Mouse (Mus musculus) stomach, postnatal 0 days (tissue): ENCODE data around the gene Col6a2. TPM values are rescaled to one million over a fixed set of nuclear protein-coding genes. Genes with fewer than 3 reads are reported as not detected.

Experiments used
- ATAC-seq: fragments of 200-750 bp; cut with Nextera tagmentation; 2 replicates; pipeline ENCODE4 v1.8.0; 2017; ENCODE audit not compliant: low FRiP score, low TSS enrichment
- DNase-seq: peaks from one replicate; pipeline ENCODE4 v3.0.0-alpha.2; 2016; ENCODE audit warnings: low spot score
- H3K27ac ChIP-seq: fragments of 300-500 bp; sonication (generic); replicated peaks from 2 replicates; pipeline ENCODE4 v1.5.1; 2014; ENCODE audit warnings: mild to moderate bottlenecking, control low read depth
- H3K27me3 ChIP-seq: fragments of 300-500 bp; sonication (generic); 2 replicates; pipeline ENCODE4 v1.6.1; 2014; ENCODE audit warnings: low read length; ENCODE audit not compliant: control insufficient read depth, insufficient read depth
- H3K36me3 ChIP-seq: fragments of 300-500 bp; sonication (generic); 2 replicates; pipeline ENCODE4 v1.6.1; 2014; ENCODE audit warnings: low read length, mixed read lengths; ENCODE audit not compliant: control insufficient read depth, insufficient read depth
- H3K4me1 ChIP-seq: fragments of 300-500 bp; sonication (generic); replicated peaks from 2 replicates; pipeline ENCODE4 v1.6.1; 2014; ENCODE audit warnings: antibody characterized with exemption; ENCODE audit not compliant: control insufficient read depth, insufficient read depth
- H3K4me2 ChIP-seq: fragments of 300-500 bp; sonication (generic); replicated peaks from 2 replicates; pipeline ENCODE4 v1.6.1; 2014; ENCODE audit warnings: low read depth, mild to moderate bottlenecking, control low read depth, moderate library complexity
- H3K4me3 ChIP-seq: fragments of 300-500 bp; sonication (generic); 2 replicates; pipeline ENCODE4 v1.5.1; 2014; ENCODE audit warnings: low read depth, low read length, control low read depth
- H3K9ac ChIP-seq: fragments of 300-500 bp; sonication (generic); 2 replicates; pipeline ENCODE4 v1.6.1; 2014; ENCODE audit warnings: mild to moderate bottlenecking, low read length, control low read depth, mixed read lengths
- H3K9me3 ChIP-seq: fragments of 300-500 bp; sonication (generic); 2 replicates; pipeline ENCODE4 v1.6.1; 2016; ENCODE audit warnings: low read length; ENCODE audit not compliant: control insufficient read depth
- CTCF ChIP-seq: IDR thresholded peaks from 2 replicates; pipeline ENCODE4 v1.5.1; 2016; ENCODE audit warnings: antibody characterized with exemption, low read depth, mild to moderate bottlenecking, moderate library complexity
- EP300 ChIP-seq: optimal IDR thresholded peaks from 2 replicates; pipeline ENCODE3; 2016; ENCODE audit warnings: antibody characterized with exemption
- WGBS: fragments of 180-500 bp; shearing (Covaris S2); extraction: QIAGEN DNeasy Blood & Tissue Kit; methylation state at CpG from one replicate; pipeline ENCODE4 v1.1.7; 2014; 5-methylcytosine and 5-hydroxymethylcytosine counted together
- polyA plus RNA-seq: library from polyadenylated mRNA; unstranded; fragments of >200 nt; fragmentation: Nextera tagmentation; extraction: Ambion mirVana; gene quantifications from 2 replicates; pipeline ENCODE4 v1.2.1, GENCODE M21; 2015

The Col6a2 gene
- polyA plus RNA-seq, result 145 TPM in 2 replicates

DNA sequence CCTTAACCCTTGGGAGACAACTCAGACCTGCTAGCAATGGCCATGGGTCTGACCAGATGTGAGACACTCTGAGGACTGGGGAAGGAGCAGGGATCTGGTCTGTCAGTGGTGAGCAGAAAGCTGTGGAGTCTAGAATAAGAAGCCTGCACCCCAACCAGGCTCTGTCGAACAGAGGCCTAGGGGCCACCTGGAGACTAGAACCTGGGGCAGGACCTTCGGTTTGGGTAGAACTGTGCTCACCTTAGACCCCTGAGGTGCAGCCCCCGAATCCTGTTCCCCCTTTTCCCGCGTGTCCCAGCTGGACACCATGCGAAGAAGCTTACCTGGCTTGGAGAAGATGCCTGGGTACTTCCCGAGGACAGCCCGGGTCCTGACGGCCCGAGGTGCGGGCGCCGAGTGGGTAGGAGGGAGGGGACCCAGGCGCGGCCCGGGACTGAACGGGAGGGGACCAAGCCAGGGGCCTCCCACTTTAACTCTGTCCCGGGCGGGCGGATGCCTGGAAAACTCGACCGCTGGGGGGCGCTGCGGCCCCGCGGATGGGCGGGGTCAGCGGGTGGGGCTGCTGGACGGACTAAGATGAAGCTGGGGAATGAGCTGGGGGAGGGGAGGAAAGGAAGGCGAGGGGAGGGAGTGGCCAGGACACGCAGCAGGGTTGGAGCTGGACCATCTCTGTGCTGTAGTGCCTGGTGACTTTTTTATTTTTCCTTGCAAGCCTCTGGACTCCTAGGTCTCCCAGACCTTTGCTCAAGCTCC, at the start of gene Col6a2:
TSS of gene Col6a2 (minus strand) at position 703 of the 753 bp plus-strand sequence.
- Histone ChIP-seq H3K27ac (peak within 1 kb of the TSS; percentile 81), H3K4me3 (peak within 1 kb of the TSS; percentile 59), H3K9me3 (no peaks in the 10 kb centered on the region), H3K27me3 (no peaks in the 10 kb centered on the region), H3K9ac (peak within 1 kb of the TSS; percentile 71), H3K4me1 (peaks cover 6% of the 10 kb centered on the region), H3K36me3 (no peaks in the 10 kb centered on the region), H3K4me2 (peak within 1 kb of the TSS; percentile 50)
- ATAC-seq (peak; percentile 97), DNase-seq (peak; percentile 87)
- TF ChIP-seq EP300 (no peak), CTCF (peak; percentile 90)
- 2% methylated on average over 31 of the region's 31 CpGs for WGBS

DNA sequence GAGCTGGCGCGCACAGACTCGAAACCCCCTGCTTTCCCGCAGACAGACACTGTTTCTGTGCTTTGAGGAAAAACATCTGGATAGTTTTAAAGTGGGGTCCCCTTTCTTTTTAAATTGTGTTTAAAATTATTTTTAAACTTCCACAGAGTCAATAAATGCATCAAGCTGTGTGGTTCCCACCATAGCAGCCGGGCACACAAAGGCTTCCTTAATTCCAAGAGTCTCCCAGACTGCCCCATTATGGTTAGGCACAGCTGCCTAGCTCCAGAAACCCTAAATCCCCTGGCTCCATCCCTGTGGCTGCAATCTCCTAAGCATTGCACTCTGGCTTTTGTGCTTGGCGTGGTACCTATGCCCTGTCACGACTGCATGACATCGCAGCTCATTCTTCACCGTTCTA, 48.5 kb upstream of the Col6a2 start:
- H3K4me3 ChIP-seq, result no peak overlapping the region
- H3K9ac ChIP-seq, result no peak overlapping the region
- H3K36me3 ChIP-seq, result no peaks in the 10 kb centered on the region
- ATAC-seq, result no peak
- H3K9me3 ChIP-seq, result no peaks in the 10 kb centered on the region
- H3K4me1 ChIP-seq, result no peaks in the 10 kb centered on the region
- H3K4me2 ChIP-seq, result no peak overlapping the region
- 67% methylated on average over 9 of the region's 9 CpGs for WGBS
- no peak for DNase-seq
- no peaks in the 10 kb centered on the region for H3K27me3 ChIP-seq
- TF ChIP-seq EP300 (no peak), CTCF (no peak)
- H3K27ac ChIP-seq, result no peak overlapping the region

DNA sequence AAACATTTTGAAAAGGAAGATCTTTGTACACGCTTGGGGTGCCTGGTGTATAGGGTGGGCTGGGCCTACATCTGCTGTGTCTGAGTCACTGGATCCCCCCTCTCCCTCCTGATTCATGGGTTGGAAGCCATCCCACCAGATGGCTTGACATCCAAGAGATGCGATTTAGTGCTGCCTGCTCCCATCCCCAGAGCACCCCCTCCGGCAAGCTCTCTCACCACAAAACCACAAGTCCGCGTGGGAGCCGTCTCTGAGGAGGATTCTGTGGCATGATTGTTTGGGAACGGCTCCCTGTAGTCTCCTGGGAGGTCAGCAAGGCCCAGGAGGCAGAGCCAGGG, 45.5 kb upstream of the Col6a2 start:
- peak overlapping the region; percentile 69 for H3K27ac ChIP-seq
- no peaks in the 10 kb centered on the region for H3K27me3 ChIP-seq
- no peak overlapping the region for H3K9ac ChIP-seq
- no peaks in the 10 kb centered on the region for H3K36me3 ChIP-seq
- peak; percentile 59; the same call in 1 of the 2 replicates for ATAC-seq
- DNase-seq, result peak; percentile 54
- TF ChIP-seq CTCF (no peak), EP300 (no peak)
- WGBS, result 40% methylated on average over 7 of the region's 7 CpGs
- no peak overlapping the region for H3K4me3 ChIP-seq
- no peaks in the 10 kb centered on the region for H3K9me3 ChIP-seq
- no peaks in the 10 kb centered on the region; the same call in 1 of the 2 replicates for H3K4me1 ChIP-seq
- no peak overlapping the region for H3K4me2 ChIP-seq

DNA sequence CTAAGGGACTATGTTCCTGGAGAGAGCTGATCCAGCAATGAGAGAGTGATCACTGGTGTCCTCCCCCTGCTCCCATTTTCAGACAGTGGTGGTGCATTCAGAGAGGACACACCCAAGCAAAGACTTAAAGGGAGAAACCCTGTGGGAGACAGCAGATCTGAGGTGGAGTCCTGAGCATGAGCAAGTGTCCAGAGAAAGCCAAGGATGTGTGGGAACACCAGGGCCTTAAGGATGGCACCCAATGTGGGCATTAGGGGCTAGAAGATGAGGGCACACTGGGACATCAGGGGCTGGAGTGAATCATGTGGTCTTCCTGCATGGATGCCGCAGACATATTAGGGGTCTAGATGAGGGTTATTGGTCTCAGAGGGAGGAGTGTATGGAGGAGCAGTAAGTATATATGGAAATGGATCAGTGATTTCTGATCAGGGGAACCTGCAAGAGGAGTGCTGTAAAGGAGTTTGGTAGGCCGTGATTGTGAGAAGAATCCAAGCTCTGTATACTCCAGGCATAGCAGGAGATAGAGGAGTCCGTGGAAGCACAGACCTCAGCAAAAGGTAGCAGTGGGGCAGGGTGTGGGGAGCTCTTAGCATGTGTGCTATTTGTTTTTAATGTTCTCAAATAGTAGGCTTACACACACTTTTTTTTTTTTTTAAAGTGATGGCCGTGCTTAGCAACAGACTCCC, 45.0 kb upstream of the Col6a2 start:
- no peak overlapping the region for H3K9ac ChIP-seq
- no peaks in the 10 kb centered on the region for H3K27me3 ChIP-seq
- H3K27ac ChIP-seq, result peak overlapping the region; percentile 69
- no peaks in the 10 kb centered on the region; the same call in 1 of the 2 replicates for H3K4me1 ChIP-seq
- no peaks in the 10 kb centered on the region for H3K9me3 ChIP-seq
- no peak overlapping the region for H3K4me2 ChIP-seq
- ATAC-seq (no peak), DNase-seq (peak; percentile 7)
- WGBS, result 70% methylated on average over 4 of the region's 4 CpGs
- no peaks in the 10 kb centered on the region for H3K36me3 ChIP-seq
- TF ChIP-seq EP300 (no peak), CTCF (no peak)
- no peak overlapping the region for H3K4me3 ChIP-seq

DNA sequence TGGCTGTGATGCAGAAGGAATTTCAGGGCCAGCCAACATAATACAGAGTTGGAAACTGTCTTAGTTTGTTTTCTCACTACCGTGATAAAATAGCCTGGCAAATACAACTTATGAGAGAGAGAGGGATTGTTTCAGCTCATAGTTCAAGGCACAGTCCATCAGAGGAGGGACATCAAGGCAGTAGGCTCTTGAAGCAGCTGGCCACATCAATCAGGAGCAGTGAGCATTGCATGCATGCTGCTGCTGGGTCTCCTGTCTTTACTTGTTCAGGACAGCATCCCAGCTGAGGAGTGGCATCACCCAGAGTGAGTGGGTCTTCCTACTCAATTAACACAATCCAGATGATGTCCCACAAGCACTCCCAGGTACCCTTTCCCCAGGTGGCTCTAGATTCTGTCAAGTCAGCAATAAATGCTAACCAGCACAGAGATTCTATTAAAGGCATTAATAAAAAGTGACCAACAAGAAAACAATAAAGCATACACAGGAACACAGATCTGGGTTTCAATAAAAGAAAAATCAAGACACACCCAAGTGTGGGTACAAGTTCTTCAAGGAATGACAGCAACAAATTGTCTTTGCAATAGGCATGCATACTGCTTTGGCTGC, 43.9 kb upstream of the Col6a2 start:
- H3K4me3 ChIP-seq, result no peak overlapping the region
- H3K27ac ChIP-seq, result no peak overlapping the region
- no peak overlapping the region for H3K9ac ChIP-seq
- TF ChIP-seq EP300, result no peak
- TF ChIP-seq CTCF, result no peak
- DNase-seq (peak; percentile 2), ATAC-seq (no peak)
- H3K4me1 ChIP-seq, result no peaks in the 10 kb centered on the region; the same call in 1 of the 2 replicates
- H3K36me3 ChIP-seq, result no peaks in the 10 kb centered on the region
- no peak overlapping the region for H3K4me2 ChIP-seq
- no peaks in the 10 kb centered on the region for H3K27me3 ChIP-seq
- 64% methylated on average over 1 of the region's 1 CpGs for WGBS
- no peaks in the 10 kb centered on the region for H3K9me3 ChIP-seq
